Mouse (Mus musculus): ENCODE measurements around the gene Akt1. TPM values are rescaled to one million over a fixed set of nuclear protein-coding genes. Genes with fewer than 3 reads are reported as not detected.

The Akt1 gene
- total RNA-seq, 2 experiments from 2014 or later: 143 to 162 TPM

GRCm38 (mm10) chr12:112664124-112664523 is 10.6 kb downstream of the Akt1 start:
- intact Hi-C loops (cut with DNase I): no loop called here
- DNase-seq (ENCODE audit: low spot score in 2 of 2): no peak

GRCm38 (mm10) chr12:112663716-112664115 is 11.0 kb downstream of the Akt1 start:
- intact Hi-C loops (cut with DNase I): no loop called here
- DNase-seq (ENCODE audit: low spot score in 2 of 2): no peak

- intact Hi-C loops (cut with DNase I): no loop called here
- no peak for DNase-seq (ENCODE audit: low spot score in 2 of 2)
Observed at GRCm38 (mm10) chr12:112663303-112663702, 11.4 kb downstream of the Akt1 start.

GRCm38 (mm10) chr12:112661851-112662250 is 12.8 kb downstream of the Akt1 start:
- DNase-seq (ENCODE audit: low spot score in 2 of 2): no peak
- intact Hi-C loops (cut with DNase I): no loop called here

GRCm38 (mm10) chr12:112661327-112661605 is 13.4 kb downstream of the Akt1 start:
- intact Hi-C loops (cut with DNase I): no loop called here

GRCm38 (mm10) chr12:112660576-112661326 is 13.9 kb downstream of the Akt1 start:
- intact Hi-C loops (cut with DNase I): no loop called here
- DNase-seq (ENCODE audit: low spot score in 2 of 2): no peak

More at GRCm38 (mm10) chr12:112661327-112661605, 13.4 kb downstream of the Akt1 start:
- DNase-seq (ENCODE audit: low spot score in 2 of 2): no peak

GRCm38 (mm10) chr12:112659109-112659508 is 15.6 kb downstream of the Akt1 start:
- DNase-seq (ENCODE audit: low spot score in 2 of 2): peak; percentile 52
- intact Hi-C loops (cut with DNase I): no loop called here

GRCm38 (mm10) chr12:112658619-112659018 is 16.1 kb downstream of the Akt1 start:
- intact Hi-C loops (cut with DNase I): no loop called here
- no peak for DNase-seq (ENCODE audit: low spot score in 2 of 2)

- no peak for DNase-seq (ENCODE audit: low spot score in 2 of 2)
- intact Hi-C loops (cut with DNase I): no loop called here
Observed at GRCm38 (mm10) chr12:112654076-112654475, 20.6 kb downstream of the Akt1 start.

- intact Hi-C loops (cut with DNase I): loop anchor here (1.0 kb wide), 2 partner anchors 22 to 54 kb away; no protein-coding TSS in a partner anchor
Observed at GRCm38 (mm10) chr12:112653157-112653824, 21.4 kb downstream of the Akt1 start.

GRCm38 (mm10) chr12:112651778-112652439 is 22.8 kb downstream of the Akt1 start:
- intact Hi-C loops (cut with DNase I): no loop called here
- no peak for DNase-seq (ENCODE audit: low spot score in 2 of 2)

More at GRCm38 (mm10) chr12:112653157-112653824, 21.4 kb downstream of the Akt1 start:
- DNase-seq (ENCODE audit: low spot score in 2 of 2): peak; percentile 75 to 80

GRCm38 (mm10) chr12:112648081-112648480 is 26.6 kb downstream of the Akt1 start:
- DNase-seq (ENCODE audit: low spot score in 2 of 2): no peak
- intact Hi-C loops (cut with DNase I): no loop called here

- no peak for DNase-seq (ENCODE audit: low spot score in 2 of 2)
- intact Hi-C loops (cut with DNase I): no loop called here
Observed at GRCm38 (mm10) chr12:112646139-112646538, 28.5 kb downstream of the Akt1 start.

GRCm38 (mm10) chr12:112644855-112645506 is 29.7 kb downstream of the Akt1 start:
- peak in 1 of 2 experiments; percentile 69 for DNase-seq (ENCODE audit: low spot score in 2 of 2)
- intact Hi-C loops (cut with DNase I): no loop called here

- intact Hi-C loops (cut with DNase I): no loop called here
- peak; percentile 97 to 99 for DNase-seq (ENCODE audit: low spot score in 2 of 2)
Observed at GRCm38 (mm10) chr12:112644180-112644854, 30.4 kb downstream of the Akt1 start, which contains the start of gene Siva1. Gene Siva1 (plus strand): TSS chr12:112644679.

GRCm38 (mm10) chr12:112643126-112643525 is 31.6 kb downstream of the Akt1 start:
- no peak for DNase-seq (ENCODE audit: low spot score in 2 of 2)
- intact Hi-C loops (cut with DNase I): no loop called here

GRCm38 (mm10) chr12:112639526-112639925 is 35.2 kb downstream of the Akt1 start:
- intact Hi-C loops (cut with DNase I): no loop called here
- DNase-seq (ENCODE audit: low spot score in 2 of 2): no peak

GRCm38 (mm10) chr12:112633686-112634085 is 41.0 kb downstream of the Akt1 start:
- no peak for DNase-seq (ENCODE audit: low spot score in 2 of 2)
- intact Hi-C loops (cut with DNase I): no loop called here

GRCm38 (mm10) chr12:112632907-112633306 is 41.8 kb downstream of the Akt1 start:
- no peak for DNase-seq (ENCODE audit: low spot score in 2 of 2)
- intact Hi-C loops (cut with DNase I): no loop called here
